Comparison of ENCODE assay signal across 9 mouse cellular contexts in genomic region chr12:86859924-86860790, GRCm38 (mm10). TPM values are rescaled to one million over a fixed set of nuclear protein-coding genes. Genes with fewer than 3 reads are reported as not detected.
DNase-seq lines count a peak whose midpoint lies in the region; ATAC-seq and TF ChIP-seq lines count a peak whose summit lies in the region.
"Had no signal": no experiment of that assay in that cellular context is flagged by ENCODE, and none has a peak within 500 bp of the region (broad histone marks: within the 10 kb centered on the region; RNA-seq: fewer than 3 reads in every experiment).

No protein-coding gene starts in this region.

- no peak for TF ChIP-seq CTCF in lung, embryonic 14.5 days (IDR thresholded peaks at IDR 0.05; ENCODE audit: low read depth)
- TF ChIP-seq CTCF in stomach, postnatal 0 days (IDR thresholded peaks at IDR 0.05; ENCODE audit: low read depth) = no peak

- H3K4me3 ChIP-seq in lung, embryonic 14.5 days (ENCODE audit: low read depth, low read length) = no peak overlapping the region
- no peak overlapping the region for H3K4me3 ChIP-seq in hindbrain, embryonic 14.5 days (replicated peaks; ENCODE audit: low read length)
- no peak overlapping the region for H3K4me3 ChIP-seq in stomach, postnatal 0 days (ENCODE audit: low read depth, low read length)
- H3K4me3 ChIP-seq: liver, embryonic 13.5 days had no signal

- H3K9me3 ChIP-seq in lung, embryonic 14.5 days (ENCODE audit: low read depth, low read length) = no peaks in the 10 kb centered on the region
- no peaks in the 10 kb centered on the region for H3K9me3 ChIP-seq in hindbrain, embryonic 14.5 days (ENCODE audit: control insufficient read depth, low read length)
- H3K9me3 ChIP-seq in stomach, postnatal 0 days (ENCODE audit: control insufficient read depth, low read length) = no peaks in the 10 kb centered on the region
- H3K9me3 ChIP-seq: liver, embryonic 13.5 days had no signal

- WGBS in lung, embryonic 14.5 days = 29% methylated on average over 10 of the region's 10 CpGs
- WGBS in hindbrain, embryonic 14.5 days = 40% methylated on average over 10 of the region's 10 CpGs
- 34% methylated on average over 10 of the region's 10 CpGs for WGBS in stomach, postnatal 0 days

- DNase-seq in adrenal gland, postnatal 14 days = peak; percentile 47
- DNase-seq in adrenal gland, adult 8-10 months = no peak
- DNase-seq in lung, embryonic 14.5 days = no peak
- DNase-seq in lung, postnatal 36 days = no peak
- DNase-seq in hindbrain, embryonic 14.5 days (ENCODE audit: low spot score) = peak; percentile 24
- DNase-seq in stomach, postnatal 0 days (ENCODE audit: low spot score) = peak; percentile 75
- DNase-seq in embryo, embryonic 10.5 days (ENCODE audit: low spot score) = no peak
- DNase-seq: liver, embryonic 13.5 days had no signal

- no peak for TF ChIP-seq EP300 in stomach, postnatal 0 days (optimal IDR thresholded peaks at IDR 0.05)

- H3K27ac ChIP-seq in lung, embryonic 14.5 days (ENCODE audit: low read depth) = peak overlapping the region; percentile 71; the same call in 1 of the 2 replicates
- peak overlapping the region; percentile 72 for H3K27ac ChIP-seq in hindbrain, embryonic 14.5 days
- H3K27ac ChIP-seq in stomach, postnatal 0 days (replicated peaks) = peak overlapping the region; percentile 66
- H3K27ac ChIP-seq: liver, embryonic 13.5 days had no signal

- peaks cover 21% of the 10 kb centered on the region for H3K4me1 ChIP-seq in lung, embryonic 14.5 days (ENCODE audit: insufficient read depth)
- peaks cover 20% of the 10 kb centered on the region for H3K4me1 ChIP-seq in hindbrain, embryonic 14.5 days (replicated peaks; ENCODE audit: control insufficient read depth, insufficient read depth, low read length)
- no peaks in the 10 kb centered on the region for H3K4me1 ChIP-seq in stomach, postnatal 0 days (replicated peaks; ENCODE audit: control insufficient read depth, insufficient read depth)

- ATAC-seq in lung, embryonic 14.5 days (ENCODE audit: insufficient read depth) = no peak
- ATAC-seq in hindbrain, embryonic 14.5 days (ENCODE audit: low FRiP score) = no peak
- peak; percentile 32; the same call in 1 of the 2 replicates for ATAC-seq in megakaryocyte progenitor cell, adult 5-6 weeks (replicated peaks; ENCODE audit: poor library complexity)
- peak; percentile 74 for ATAC-seq in stomach, postnatal 0 days (ENCODE audit: low FRiP score, low TSS enrichment)

- no peaks in the 10 kb centered on the region for H3K27me3 ChIP-seq in lung, embryonic 14.5 days (ENCODE audit: insufficient read depth, low read length)
- H3K27me3 ChIP-seq in hindbrain, embryonic 14.5 days (ENCODE audit: control insufficient read depth, insufficient read depth, low read length) = no peaks in the 10 kb centered on the region
- no peaks in the 10 kb centered on the region for H3K27me3 ChIP-seq in stomach, postnatal 0 days (ENCODE audit: control insufficient read depth, insufficient read depth, low read length)
- H3K27me3 ChIP-seq: liver, embryonic 13.5 days had no signal

- no peaks in the 10 kb centered on the region for H3K36me3 ChIP-seq in lung, embryonic 14.5 days (ENCODE audit: insufficient read depth)
- H3K36me3 ChIP-seq in hindbrain, embryonic 14.5 days (replicated peaks; ENCODE audit: control insufficient read depth, insufficient read depth) = no peaks in the 10 kb centered on the region
- no peaks in the 10 kb centered on the region for H3K36me3 ChIP-seq in stomach, postnatal 0 days (ENCODE audit: control insufficient read depth, insufficient read depth, low read length)
- H3K36me3 ChIP-seq: liver, embryonic 13.5 days had no signal

- H3K9ac ChIP-seq in lung, embryonic 14.5 days = 0 out of 2 replicates have a peak overlapping the region, but pooled peaks have one; percentile 6
- peak overlapping the region; percentile 12 for H3K9ac ChIP-seq in hindbrain, embryonic 14.5 days
- no peak overlapping the region for H3K9ac ChIP-seq in stomach, postnatal 0 days (ENCODE audit: low read length)
- H3K9ac ChIP-seq: liver, embryonic 13.5 days had no signal

- no peak overlapping the region for H3K4me2 ChIP-seq in lung, embryonic 14.5 days
- H3K4me2 ChIP-seq in hindbrain, embryonic 14.5 days (replicated peaks) = no peak overlapping the region
- H3K4me2 ChIP-seq in stomach, postnatal 0 days (replicated peaks; ENCODE audit: low read depth) = no peak overlapping the region
- H3K4me2 ChIP-seq: liver, embryonic 13.5 days had no signal

RNA-seq across cellular contexts. Expression of gene Irf2bpl, which starts 24.4 kb away (rescaled TPM):
- 48.4 and 53.8 TPM in 2 replicates for total RNA-seq in adrenal gland, postnatal 14 days (2021)
- 10 to 100 TPM; 69.8 to 92.2 (median 82.8) TPM for total RNA-seq in adrenal gland, adult 8-10 months (2022)
- 44.6 and 44.8 TPM in 2 replicates for polyA plus RNA-seq in lung, embryonic 14.5 days (2014; fragmentation: Nextera tagmentation; extraction: Ambion mirVana)
- 64.5 and 65.5 TPM in 2 replicates for polyA plus RNA-seq in hindbrain, embryonic 14.5 days (2014; fragmentation: Nextera tagmentation; extraction: Ambion mirVana)
- 1.4 and 1.8 TPM in 2 replicates for total RNA-seq in megakaryocyte progenitor cell, adult 5-6 weeks (2015)
- total RNA-seq in megakaryocyte progenitor cell, adult 5-6 weeks (2017) = 1.6 and 1.7 TPM in 2 replicates
- polyA plus RNA-seq in stomach, postnatal 0 days (2015; fragmentation: Nextera tagmentation; extraction: Ambion mirVana) = 19.1 and 19.8 TPM in 2 replicates

Comparison
In these comparisons a context has a peak if more than half of its experiments do, and no peak if none do; other contexts are left out.
1. DNase-seq: peak in adrenal gland, postnatal 14 days (single experiment), hindbrain, embryonic 14.5 days (single experiment) and stomach, postnatal 0 days (single experiment); none in adrenal gland, adult 8-10 months (single experiment), lung, embryonic 14.5 days (single experiment), lung, postnatal 36 days (single experiment) and embryo, embryonic 10.5 days (single experiment).
2. ATAC-seq: peak in megakaryocyte progenitor cell, adult 5-6 weeks (single experiment) and stomach, postnatal 0 days (single experiment); none in lung, embryonic 14.5 days (single experiment) and hindbrain, embryonic 14.5 days (single experiment).
3. RNA of gene Irf2bpl, which starts 24.4 kb away (total RNA-seq): 69.8 to 92.2 TPM in adrenal gland, adult 8-10 months and 48.4 to 53.8 TPM in adrenal gland, postnatal 14 days; 1.4 to 1.8 TPM in megakaryocyte progenitor cell, adult 5-6 weeks; every median in the first group is over 10 times any median in the second.
4. Peak in every context shown above with its lines, with median percentiles within 50 percentile points of each other: H3K27ac ChIP-seq.